Mouse (Mus musculus) thymus, postnatal 4 days (tissue): ENCODE data around the gene Urad.

Experiments
- DNase-seq: peaks from one replicate; pipeline ENCODE4 v3.0.0; 2021

Urad gene

DNA sequence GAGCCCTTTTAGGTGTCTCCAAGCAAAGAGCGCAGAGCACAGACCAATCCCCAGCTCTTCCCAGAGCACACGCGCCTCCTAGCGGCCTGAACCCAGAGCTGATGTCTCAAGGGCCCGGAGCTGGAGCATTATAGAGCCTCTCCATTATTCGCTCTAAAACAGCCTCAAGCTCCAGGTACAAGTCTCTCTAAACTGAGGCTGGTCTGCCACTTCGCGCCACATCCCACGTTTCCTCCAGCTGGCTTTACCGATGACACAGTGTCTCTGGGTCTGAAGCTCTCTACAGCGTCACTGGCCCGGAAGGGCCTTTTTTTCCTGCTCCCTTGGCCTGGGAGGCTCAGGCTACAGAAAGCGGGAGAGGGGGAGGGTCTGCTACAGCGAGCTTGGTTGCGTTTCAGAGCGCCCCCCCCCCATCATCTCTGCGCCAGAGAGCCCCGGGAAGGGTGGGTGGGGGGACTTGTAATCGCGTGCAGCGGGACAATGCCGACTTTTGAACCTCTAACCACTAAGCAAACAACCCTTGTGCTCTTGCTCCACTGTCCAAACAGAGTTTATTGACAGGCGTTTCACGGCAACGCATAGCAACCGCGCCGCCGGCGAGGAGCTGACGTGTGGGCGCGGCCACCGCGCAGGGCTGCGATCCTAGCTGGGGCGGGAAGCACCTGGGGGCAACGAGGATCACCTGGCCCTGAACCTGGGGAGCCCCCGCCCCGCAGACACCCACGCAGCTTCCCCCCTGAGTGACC is 22.8 kb downstream of the Urad start:
- DNase-seq = peak; percentile 65

DNA sequence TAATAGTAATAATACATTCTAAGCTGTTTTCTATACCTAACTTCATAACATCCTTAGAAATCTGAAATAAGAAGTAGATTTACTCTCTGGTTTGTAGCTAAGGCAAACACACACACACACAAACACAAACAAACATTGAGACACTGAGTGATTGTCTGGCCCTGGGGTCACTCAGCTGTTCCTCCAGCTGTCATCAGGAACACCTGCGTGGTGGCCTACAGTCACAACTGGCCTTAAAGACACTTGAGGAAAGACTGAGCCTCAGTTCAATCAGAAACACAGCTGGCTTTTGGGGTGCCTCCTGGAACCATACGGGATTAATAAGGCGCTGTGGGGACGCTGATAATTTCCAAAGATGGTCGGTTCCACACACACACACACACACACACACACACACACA is 25.0 kb downstream of the Urad start:
- no peak for DNase-seq

DNA sequence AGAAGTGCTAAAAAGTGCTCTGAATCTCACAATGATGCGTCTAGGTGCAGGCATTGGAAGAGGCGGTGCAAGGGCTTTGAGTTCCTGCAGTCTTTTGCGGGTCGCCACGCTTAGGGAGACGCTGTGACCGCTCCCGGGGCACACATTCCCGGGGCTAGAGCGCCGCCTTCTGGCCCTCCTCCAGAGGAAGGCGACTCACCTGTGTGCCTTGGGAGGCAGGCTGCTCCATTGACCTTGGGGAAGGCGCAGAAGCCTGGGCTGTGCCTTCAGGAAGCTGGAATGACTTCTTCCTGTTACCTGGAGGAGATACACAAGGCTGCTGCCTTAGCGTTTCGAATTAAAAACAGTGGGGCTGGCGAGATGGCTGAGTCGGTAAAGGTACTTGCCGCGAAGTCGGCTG is 28.1 kb downstream of the Urad start:
- peak; percentile 67 for DNase-seq

DNA sequence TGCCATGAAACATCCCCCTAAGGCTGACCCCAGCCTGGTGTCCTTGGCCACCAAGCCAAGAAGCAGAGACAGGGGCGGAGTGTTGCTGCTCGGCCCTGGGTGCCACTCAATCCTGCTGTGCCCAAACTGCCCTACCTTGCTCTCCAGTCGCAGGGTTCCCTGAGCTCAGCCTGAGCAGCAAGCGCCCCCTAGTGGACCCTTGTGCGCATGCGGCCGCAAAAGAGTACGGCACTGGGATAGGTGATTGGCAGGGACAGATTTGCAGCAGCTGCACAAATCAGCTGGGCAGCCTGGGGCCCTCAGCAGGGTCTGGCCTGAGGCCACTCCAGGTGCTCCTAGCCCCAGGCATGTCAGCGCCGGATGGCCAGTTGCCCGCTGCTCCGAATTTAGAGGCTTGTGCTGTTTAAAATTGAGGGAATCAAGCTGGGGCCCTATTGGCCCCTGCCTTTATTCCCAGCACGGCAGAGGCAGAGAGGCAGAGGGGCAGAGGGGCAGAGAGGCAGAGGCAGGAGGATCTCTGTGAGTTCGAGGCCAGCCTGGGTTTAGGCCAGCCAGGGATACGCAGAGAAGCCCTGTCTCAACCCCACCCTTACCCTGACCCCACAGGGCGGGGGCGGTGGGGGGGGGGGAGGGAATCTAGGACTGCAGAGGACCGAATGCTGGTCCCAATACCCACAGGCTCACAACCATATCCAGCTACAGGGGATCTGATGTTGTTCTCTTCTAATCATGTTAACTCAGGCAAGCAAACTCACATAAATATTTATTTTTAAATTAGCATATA is 28.9 kb downstream of the Urad start:
- DNase-seq = peak; percentile 84

DNA sequence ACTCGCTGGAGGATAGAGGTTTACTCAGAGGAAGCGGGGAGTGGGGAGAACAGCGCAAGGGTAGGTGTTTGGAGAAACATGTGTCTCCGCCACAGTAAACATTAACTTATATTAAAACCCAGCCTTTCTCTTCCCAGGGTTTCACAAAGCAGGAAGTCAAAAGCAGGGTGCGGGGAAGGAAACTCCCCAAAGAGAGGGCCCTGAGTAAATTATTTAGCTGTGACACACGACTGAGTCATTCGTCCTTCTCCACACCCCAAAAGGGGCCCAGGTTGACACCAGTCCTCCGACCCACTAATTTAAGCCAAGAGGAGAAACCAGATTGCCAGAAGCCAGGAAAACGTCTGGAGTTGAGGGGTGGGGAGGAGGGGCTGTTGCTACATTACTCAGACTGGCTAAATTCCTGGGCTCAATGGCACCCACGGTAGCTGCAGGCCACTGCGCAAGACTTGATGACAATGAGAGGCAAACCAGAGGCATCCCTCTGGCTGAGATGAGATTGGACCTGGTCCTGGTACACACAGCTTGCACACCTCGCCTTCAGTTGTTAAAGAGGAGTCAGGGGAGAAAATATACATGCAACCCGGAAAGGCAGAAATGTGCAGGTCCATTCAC is 29.6 kb downstream of the Urad start:
- no peak for DNase-seq

DNA sequence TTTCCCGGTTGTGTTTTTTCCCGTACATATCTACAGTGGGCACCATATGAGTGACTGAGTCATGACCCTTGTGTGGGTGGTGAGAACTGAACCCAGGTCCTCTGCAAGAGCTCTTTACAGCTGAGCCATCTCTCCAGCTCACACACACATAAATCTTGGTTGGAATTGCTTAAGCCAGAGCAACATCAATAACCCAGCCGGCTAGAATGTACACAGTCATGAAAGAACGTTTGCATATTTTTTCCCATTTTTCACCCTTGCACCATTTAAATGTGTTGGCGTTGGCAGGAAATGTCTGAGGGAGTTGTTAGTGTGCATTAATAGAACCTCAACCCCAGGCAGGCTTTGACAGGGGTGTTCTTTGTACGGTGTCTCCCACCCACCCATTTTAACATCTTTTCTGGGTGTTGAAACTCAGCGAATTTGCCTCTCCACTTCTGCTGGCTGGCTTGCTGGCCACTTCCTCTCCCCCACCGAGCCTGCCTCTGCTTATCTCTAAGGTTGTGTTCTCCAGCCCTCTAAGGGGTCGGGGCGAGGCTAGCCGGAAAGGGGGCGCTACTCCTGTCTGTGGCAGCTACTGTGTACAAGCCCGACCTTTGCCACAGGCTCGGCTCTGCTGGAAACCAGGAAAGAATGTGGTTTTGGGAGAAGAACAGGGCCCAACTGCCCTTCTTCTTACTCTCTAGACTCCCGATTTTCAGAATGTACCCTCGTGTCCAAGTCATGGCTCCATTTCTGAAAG is 30.3 kb downstream of the Urad start:
- DNase-seq = no peak

DNA sequence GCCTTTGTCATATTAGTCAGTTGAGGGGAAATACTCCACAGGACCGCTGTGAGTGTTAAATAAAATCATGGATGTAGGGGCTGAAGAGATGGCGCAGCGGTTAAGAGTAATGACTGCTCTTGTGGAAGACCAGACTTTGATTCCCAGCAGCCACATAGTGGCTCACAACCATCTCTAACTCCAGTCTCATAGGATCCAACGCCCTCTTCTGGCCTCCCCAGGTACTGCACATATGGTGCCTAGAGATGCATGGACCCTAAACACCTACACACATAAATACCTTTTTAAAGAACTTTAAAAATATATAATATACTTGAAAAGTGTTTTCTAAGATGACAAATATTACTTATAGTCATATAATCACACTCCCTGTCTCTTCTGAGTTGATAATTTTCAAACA is 37.9 kb downstream of the Urad start:
- DNase-seq = peak; percentile 29

DNA sequence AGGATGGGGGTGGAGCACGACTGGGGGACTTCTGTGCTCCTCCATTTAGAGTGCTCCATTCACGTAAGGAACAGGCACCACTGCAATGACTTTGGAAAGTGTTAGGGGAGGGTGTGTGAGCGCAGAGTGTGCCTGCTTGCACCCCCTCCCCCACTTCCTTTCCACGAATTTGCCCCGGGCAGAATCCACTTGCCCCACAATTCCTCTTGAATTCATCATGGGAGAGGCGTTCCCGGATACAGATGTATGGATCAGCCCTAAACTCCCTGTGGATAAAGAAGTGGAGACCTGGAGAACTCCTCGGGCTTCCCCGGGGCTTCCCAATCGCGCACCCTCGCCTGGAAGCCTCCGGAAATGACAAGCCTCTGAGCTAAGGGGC is 44.7 kb downstream of the Urad start:
- no peak for DNase-seq

DNA sequence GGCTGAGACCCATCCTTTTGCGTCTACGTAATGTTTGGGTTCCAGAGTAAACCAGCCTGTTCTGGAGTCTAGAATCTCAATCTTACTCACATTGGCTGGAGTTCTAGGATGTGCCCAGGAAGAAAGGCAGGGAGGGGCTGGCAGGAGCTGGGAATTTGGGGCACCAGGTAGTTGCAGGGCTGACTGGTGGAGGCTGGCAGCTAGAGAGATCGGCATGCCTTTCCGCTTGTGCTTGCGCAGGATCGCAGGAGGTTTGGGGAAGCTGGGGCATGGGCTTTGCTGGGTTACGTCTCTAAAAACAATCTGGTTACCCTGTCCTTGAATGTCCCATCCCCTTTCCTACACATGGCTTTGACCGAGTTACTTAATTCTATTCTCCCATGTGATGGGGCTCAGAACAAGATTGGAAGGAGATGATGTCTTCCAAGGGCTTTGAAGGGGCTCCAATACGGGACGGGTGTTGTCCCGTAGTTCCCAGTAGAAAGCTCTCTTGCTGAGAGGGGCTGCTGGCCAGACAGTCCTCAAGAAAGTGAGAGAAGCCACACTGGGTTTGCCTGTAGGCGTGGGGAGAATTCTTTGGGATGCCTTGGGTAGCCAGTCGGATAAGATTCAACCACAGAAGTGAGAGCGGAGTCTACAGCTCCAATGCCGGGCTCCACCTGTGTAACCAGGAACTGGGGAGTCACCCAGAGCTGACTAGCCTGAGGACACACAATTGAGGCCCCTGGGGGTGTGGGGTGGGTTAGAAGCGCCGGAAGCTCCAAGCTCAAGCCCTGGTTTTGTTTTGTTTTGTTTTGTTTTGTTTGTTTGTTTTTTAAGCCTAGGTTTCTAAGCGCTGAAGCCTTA is 45.3 kb downstream of the Urad start:
- no peak for DNase-seq

DNA sequence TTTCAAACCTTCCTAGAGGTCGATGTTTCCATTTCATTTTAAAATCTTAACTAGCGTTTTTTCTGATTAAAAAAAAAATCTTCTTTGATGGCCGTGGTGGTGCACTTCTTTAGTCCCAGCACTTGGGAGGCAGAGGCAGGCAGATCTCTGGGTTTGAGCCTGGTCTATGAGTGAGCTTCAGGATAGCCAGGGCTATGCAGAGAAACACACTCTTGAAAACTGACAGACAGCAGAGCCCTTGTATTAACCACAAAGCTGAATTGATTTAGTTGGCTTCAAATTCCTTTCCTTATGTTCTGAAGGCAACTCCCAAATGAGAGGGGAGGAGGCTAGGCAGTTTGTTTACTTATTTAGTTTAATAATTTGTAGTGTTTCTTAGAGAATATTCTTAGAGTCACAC is 46.5 kb downstream of the Urad start:
- no peak for DNase-seq

DNA sequence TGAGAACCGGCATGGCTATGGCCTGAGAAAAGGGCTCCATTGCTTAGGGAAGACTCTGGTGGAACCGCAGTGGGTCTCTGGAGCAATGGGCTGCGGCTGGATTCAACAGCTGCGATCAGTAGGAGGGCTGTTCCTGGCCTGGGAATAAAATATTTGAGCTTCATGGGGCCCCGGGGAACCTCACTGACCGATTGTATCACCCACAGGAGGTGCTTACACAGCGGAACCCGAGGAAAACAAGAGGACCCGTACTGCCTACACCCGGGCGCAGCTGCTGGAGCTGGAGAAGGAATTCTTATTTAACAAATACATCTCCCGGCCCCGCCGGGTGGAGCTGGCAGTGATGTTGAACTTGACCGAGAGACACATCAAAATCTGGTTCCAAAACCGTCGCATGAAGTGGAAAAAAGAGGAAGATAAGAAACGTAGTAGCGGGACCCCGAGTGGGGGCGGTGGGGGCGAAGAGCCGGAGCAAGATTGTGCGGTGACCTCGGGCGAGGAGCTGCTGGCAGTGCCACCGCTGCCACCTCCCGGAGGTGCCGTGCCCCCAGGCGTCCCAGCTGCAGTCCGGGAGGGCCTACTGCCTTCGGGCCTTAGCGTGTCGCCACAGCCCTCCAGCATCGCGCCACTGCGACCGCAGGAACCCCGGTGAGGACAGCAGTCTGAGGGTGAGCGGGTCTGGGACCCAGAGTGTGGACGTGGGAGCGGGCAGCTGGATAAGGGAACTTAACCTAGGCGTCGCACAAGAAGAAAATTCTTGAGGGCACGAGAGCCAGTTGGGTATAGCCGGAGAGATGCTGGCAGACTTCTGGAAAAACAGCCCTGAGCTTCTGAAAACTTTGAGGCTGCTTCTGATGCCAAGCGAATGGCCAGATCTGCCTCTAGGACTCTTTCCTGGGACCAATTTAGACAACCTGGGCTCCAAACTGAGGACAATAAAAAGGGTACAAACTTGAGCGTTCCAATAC is 47.8 kb downstream of the Urad start:
- peak; percentile 25 for DNase-seq

DNA sequence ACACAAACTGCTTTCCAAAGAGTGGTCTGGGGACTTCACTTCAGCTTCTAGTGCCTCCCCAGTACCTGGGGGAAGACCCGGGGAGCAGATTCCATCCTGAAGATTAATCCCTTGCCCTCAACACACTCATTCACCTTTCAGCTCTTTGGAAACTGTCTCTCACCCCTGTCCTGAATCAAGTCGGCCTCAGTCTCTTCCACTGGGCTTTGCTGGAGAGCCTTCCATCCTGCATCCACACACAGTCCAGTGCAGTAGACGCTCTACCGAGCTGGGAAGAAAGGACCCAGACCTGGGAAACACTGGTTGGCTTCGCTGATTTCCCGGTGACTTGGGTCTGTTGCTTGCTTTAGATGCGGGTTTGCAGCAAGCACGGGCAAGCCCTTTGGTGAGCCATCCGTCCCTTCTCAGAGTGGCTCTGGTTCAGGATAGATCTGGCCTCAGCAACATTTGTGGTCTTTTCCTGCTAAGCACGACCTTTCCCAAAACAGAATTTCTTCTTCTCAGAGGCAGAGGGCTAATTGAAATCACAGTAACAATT is 49.4 kb downstream of the Urad start:
- DNase-seq = no peak

DNA sequence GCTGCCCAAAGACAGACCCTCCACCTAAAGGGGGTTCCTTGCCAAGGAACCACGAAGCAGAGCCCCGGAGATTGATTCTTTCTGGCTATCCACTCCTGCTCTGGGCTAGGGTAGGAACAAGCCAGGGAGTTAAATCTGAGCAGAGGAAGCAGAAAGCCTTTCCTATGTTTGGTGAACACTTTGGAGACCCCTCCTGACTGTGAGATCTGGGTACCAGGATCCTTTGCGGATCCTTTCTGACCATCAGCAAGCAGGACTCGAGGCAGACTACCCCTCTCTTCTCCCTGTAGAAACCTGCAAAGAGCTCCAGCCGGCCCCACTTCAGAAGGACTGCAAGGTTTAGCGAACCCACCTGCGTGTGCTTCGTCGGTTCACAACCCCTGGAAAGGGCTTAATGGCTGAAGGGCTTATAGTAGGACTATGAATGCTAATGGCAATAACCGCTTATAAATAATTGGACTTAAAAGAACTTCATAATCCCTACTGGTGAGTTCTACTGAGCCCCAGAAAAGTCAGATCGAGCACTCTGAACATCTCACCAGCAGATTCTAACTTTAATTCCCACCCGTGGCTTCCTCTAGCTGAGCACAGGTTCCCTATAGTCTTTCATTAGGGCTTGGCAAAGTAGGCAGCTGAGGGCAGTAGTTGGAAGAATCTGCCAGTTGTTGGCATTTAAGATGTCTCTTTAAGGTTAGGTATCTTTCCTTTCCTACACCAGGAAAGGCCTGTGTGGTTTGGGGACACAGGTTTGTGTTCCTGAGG is 50.0 kb downstream of the Urad start:
- DNase-seq = no peak

DNA sequence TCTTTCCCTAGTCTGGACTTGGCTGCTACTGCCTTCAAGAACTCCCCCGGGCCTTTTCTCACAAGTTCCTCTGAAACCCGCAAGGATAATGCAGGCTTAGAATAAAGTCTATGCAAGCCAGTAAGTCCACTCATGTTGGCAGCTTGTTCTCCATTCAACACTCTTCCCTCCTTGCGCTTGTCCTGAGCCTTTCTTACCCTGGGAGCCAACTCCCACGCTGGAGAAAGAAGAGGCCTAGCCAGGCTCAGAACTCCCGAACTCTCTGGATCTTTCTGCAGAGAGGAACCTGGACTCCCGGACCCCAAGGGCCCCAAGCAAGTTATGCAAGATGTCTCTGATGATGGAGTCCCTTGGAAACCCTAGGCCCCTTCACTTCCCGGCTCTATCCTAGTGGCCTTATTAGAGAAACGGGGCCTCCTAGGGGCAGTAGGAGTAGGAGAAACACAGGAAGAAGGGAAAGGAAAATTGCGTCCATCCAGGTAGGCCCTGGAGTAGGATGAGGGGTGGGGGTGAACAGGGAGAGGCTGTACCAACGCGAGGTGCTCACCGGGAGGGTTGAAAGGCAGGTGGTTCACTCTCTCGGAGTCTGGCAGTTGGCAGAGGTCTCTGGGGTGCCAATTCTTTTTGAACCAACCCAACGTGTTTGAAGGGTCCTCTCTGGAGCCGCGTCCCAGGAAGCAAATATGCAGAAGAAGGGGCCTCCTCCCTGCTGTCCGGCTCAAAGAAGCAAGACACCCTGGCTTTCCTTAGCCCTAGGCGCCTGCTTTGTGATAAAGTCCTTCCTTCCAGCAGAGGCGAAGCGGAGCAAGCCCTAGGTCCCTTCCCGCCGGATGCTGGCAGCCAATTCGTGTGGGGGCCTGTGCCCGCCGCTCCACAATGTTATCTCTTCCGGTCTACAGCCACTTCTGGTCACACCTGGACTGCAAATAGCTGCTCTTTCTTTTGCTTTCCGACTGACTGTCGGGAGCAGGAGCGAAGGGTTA is 51.3 kb downstream of the Urad start:
- no peak for DNase-seq

DNA sequence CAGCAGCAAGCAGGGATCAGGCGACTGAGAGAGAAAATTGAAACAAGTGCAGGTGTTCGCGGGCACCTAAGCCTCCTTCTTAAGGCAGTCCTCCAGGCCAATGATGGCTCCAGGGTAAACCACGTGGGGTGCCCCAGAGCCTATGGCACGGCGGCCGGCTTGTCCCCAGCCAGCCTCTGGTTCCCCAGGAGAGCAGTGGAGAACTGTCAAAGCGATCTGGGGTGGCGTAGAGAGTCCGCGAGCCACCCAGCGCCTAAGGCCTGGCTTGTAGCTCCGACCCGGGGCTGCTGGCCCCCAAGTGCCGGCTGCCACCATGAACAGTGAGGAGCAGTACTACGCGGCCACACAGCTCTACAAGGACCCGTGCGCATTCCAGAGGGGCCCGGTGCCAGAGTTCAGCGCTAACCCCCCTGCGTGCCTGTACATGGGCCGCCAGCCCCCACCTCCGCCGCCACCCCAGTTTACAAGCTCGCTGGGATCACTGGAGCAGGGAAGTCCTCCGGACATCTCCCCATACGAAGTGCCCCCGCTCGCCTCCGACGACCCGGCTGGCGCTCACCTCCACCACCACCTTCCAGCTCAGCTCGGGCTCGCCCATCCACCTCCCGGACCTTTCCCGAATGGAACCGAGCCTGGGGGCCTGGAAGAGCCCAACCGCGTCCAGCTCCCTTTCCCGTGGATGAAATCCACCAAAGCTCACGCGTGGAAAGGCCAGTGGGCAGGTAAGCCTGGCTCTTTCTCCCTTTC is 52.1 kb downstream of the Urad start, which contains the start of gene Pdx1:
Gene Pdx1, plus strand, starts transcription at position 34 of the 747 bp plus-strand sequence.
- DNase-seq = peak; percentile 16

DNA sequence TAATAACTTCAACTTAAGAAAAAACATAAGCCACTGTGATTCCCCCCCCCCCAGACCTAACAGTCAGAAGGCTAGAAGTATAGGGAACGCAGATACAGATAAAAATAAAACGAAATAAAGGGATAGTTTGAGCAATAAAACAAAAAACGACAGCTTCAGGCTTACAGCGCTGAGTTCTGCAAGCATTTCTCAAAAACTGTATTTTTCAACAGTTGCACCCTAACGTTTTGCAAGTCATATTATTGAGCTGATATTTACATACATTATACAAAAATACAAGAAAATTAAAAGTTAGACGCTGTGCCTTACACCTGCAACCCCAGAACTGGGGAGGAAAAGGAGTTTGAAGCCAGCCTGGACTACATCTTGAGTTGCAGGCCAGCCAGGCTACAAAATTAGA is 52.9 kb downstream of the Urad start:
- DNase-seq = no peak

DNA sequence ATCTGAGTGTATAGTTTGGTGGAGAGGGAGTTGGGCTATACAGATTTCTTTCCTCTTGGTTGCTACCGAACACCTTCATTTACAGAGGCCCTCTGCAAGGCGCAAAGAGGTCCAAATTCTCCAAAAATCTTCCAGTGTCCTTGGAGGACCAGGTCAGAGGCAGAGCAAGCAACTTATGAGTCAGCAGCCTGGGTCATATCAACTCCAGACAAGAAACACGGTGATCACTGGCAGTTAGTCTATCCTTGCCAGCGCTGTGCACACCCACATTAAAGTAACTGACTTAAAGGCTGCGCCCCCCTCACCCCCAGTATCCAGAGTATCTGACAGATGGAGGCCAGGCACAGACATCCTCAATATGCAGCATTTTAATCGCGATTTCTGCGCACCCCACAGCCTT is 53.5 kb downstream of the Urad start:
- no peak for DNase-seq

DNA sequence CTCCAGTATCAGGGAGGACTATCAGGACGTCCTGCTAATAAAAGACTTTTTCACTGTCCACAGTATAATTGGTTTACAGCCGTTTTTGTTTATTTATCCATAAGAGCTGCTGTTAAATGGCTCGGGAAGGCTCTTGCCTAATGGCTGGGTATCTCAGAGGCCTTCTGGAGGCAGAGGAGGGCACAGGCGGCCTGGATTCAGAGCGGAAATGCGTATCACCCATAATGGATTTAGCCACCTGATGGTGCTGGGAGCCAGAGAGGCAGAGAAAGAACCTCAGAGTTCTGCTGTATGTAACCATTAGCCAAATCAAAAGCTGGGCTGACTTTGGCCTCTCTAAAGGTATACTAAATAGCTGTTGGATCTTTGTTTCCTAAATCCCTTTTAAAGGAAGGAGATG is 54.8 kb downstream of the Urad start:
- no peak for DNase-seq
